ENCODE assay signal across 21 mouse cellular contexts in genomic region chr2:169859078-169859855, GRCm38 (mm10).
A peak's percentile ranks its signal among the peaks of the same experiment; 100 is the strongest.
DNase-seq lines count a peak whose midpoint lies in the region; ATAC-seq lines count a peak whose summit lies in the region.
"Had no signal": no experiment of that assay in that cellular context is flagged by ENCODE, and none has a peak within 500 bp of the region (broad histone marks: within the 10 kb centered on the region; RNA-seq: fewer than 3 reads in every experiment).

No protein-coding gene starts in this region.

- H3K9me3 ChIP-seq in hindbrain, embryonic 10.5 days, result 0 out of 2 replicates have a peak, but pooled peaks cover 5% of the 10 kb centered on the region
- H3K9me3 ChIP-seq in hindbrain, embryonic 16.5 days (ENCODE audit: control insufficient read depth, low read length), result no peaks in the 10 kb centered on the region
- H3K9me3 ChIP-seq: embryonic facial prominence, embryonic 13.5 days; forebrain, embryonic 12.5 days; hindbrain, embryonic 15.5 days had no signal

- H3K36me3 ChIP-seq in hindbrain, embryonic 10.5 days, result no peaks in the 10 kb centered on the region
- no peaks in the 10 kb centered on the region for H3K36me3 ChIP-seq in hindbrain, embryonic 16.5 days (ENCODE audit: control insufficient read depth, insufficient read depth, low read length)
- H3K36me3 ChIP-seq: embryonic facial prominence, embryonic 13.5 days; forebrain, embryonic 12.5 days; heart, embryonic 12.5 days; hindbrain, embryonic 15.5 days had no signal

- no peak overlapping the region for H3K4me2 ChIP-seq in hindbrain, embryonic 16.5 days (ENCODE audit: low read length)
- H3K4me2 ChIP-seq: embryonic facial prominence, embryonic 13.5 days; forebrain, embryonic 12.5 days; heart, embryonic 12.5 days; hindbrain, embryonic 15.5 days had no signal

- WGBS in hindbrain, embryonic 10.5 days, result 49% methylated on average over 4 of the region's 4 CpGs
- 48% methylated on average over 4 of the region's 4 CpGs for WGBS in hindbrain, embryonic 16.5 days

- no peak overlapping the region for H3K4me3 ChIP-seq in hindbrain, embryonic 10.5 days
- no peak overlapping the region for H3K4me3 ChIP-seq in hindbrain, embryonic 16.5 days (ENCODE audit: low read length)
- H3K4me3 ChIP-seq: embryonic facial prominence, embryonic 13.5 days; forebrain, embryonic 12.5 days; gastrocnemius, adult 2 months; heart, embryonic 12.5 days; hindbrain, embryonic 15.5 days had no signal

- H3K27ac ChIP-seq in hindbrain, embryonic 10.5 days, result peak overlapping the region; percentile 59; the same call in 1 of the 2 replicates
- H3K27ac ChIP-seq in hindbrain, embryonic 16.5 days (ENCODE audit: low read depth, low read length), result no peak overlapping the region
- H3K27ac ChIP-seq: embryonic facial prominence, embryonic 13.5 days; forebrain, embryonic 12.5 days; gastrocnemius, adult 2 months; hindbrain, embryonic 15.5 days had no signal

- no peak for ATAC-seq in hindbrain, embryonic 16.5 days
- no peak for ATAC-seq in activated CD4-positive, CD25-positive, alpha-beta regulatory T cell, adult 4 months
- ATAC-seq: forebrain, embryonic 16.5 days; inflammation-experienced regulatory T-cells, adult 6 months; intestine, postnatal 0 days; Patski had no signal

- DNase-seq in hindbrain, embryonic 10.5 days (ENCODE audit: low spot score), result peak; percentile 24
- peak; percentile 11 for DNase-seq in right cerebral cortex, adult 18-20 months
- DNase-seq in right cerebral cortex, postnatal 4 days, result no peak
- peak; percentile 49 for DNase-seq in ZHBTc4 (ENCODE audit: low read depth, low spot score)
- DNase-seq in adrenal gland, postnatal 36 days, result no peak
- DNase-seq: adrenal gland, postnatal 10 days; cerebellum, adult 18-20 months; cerebellum, adult 9-11 months; cerebellum, postnatal 36 days; gastrocnemius, adult 2 months; gastrocnemius, postnatal 25 days had no signal

- peaks cover 35% of the 10 kb centered on the region for H3K27me3 ChIP-seq in hindbrain, embryonic 10.5 days (ENCODE audit: insufficient read depth, poor library complexity, severe bottlenecking)
- H3K27me3 ChIP-seq in hindbrain, embryonic 16.5 days (replicated peaks; ENCODE audit: control insufficient read depth, insufficient read depth, low read length), result no peaks in the 10 kb centered on the region
- H3K27me3 ChIP-seq: embryonic facial prominence, embryonic 13.5 days; hindbrain, embryonic 15.5 days; Patski had no signal

- H3K9ac ChIP-seq in hindbrain, embryonic 16.5 days (ENCODE audit: low read depth, low read length), result no peak overlapping the region
- H3K9ac ChIP-seq: embryonic facial prominence, embryonic 13.5 days; forebrain, embryonic 12.5 days; heart, embryonic 12.5 days; hindbrain, embryonic 15.5 days had no signal

- peaks cover 33% of the 10 kb centered on the region for H3K4me1 ChIP-seq in hindbrain, embryonic 10.5 days (replicated peaks)
- H3K4me1 ChIP-seq in hindbrain, embryonic 16.5 days (ENCODE audit: control insufficient read depth, insufficient read depth, low read depth, low read length), result no peaks in the 10 kb centered on the region

Comparison
In these comparisons a context has a peak if more than half of its experiments do, and no peak if none do; other contexts are left out.
1. DNase-seq: peak in hindbrain, embryonic 10.5 days (single experiment), right cerebral cortex, adult 18-20 months (single experiment) and ZHBTc4 (single experiment); none in right cerebral cortex, postnatal 4 days (single experiment) and adrenal gland, postnatal 36 days (0 of 2).